Mouse (Mus musculus): ENCODE results near the gene Ccr6. TPM values are rescaled to one million over a fixed set of nuclear protein-coding genes. Genes with fewer than 3 reads are reported as not detected.

The Ccr6 gene
- total RNA-seq, 1 experiment: 0.18 TPM

DNA sequence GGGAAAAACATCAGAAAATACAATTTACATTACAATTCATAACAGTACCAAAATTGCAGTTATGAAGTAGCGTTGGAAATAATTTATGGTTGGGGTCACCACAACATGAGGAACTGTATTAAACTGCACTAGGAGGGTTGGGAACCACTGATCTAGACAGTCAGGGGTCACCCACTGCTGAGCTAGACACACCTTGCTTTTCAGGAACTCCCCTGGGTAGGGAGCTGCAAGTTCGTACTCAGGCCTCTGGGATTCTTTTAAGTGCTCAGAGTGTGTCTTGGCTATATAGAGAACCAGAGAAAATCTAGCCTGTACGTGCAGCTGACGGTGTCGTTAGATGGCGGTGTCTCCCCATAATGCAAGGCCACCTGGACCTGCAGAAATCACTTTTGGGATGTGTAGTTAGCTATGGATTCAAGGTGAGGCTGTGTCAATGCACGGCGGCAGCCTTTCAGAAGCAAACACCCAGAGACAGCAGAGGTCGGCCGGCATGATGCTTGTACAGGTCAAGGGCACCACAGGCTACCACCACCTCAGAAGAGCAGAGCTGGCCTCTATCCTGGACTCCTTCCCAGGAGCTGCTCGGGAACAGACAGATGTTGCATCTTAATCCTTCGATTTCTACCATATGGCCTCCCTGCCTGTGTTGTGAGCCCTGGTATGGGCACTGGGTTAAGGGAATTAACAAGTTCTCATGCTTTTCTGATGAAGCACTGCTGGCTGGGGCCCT, 20.7 kb upstream of the Ccr6 start:
- no peaks in the 10 kb centered on the region for H3K9me3 ChIP-seq (ENCODE audit: control insufficient read depth, insufficient read depth, low read depth, low read length)
- H3K36me3 ChIP-seq (ENCODE audit: control insufficient read depth, insufficient read depth, low read length, poor library complexity, severe bottlenecking): no peaks in the 10 kb centered on the region
- H3K9ac ChIP-seq (ENCODE audit: insufficient read depth, low read depth, low read length, poor library complexity, severe bottlenecking): no peak overlapping the region
- in situ Hi-C loops (cut with MboI; ENCODE audit: low sequenced_read_pairs in 2 of 2, unreplicated experiment in 2 of 2): no loop called here
- H3K27ac ChIP-seq (ENCODE audit: insufficient read depth, low read depth, low read length, poor library complexity, severe bottlenecking): no peak overlapping the region
- TF ChIP-seq CHD2 (IDR thresholded peaks at IDR 0.05; ENCODE audit: low read depth, low read length) (no peak), HCFC1 (IDR thresholded peaks at IDR 0.05; ENCODE audit: borderline replicate concordance, insufficient read depth, low read length) (no peak), ZC3H11A (IDR thresholded peaks at IDR 0.05; ENCODE audit: borderline replicate concordance, low read depth, low read length) (no peak), ZNF384 (IDR thresholded peaks at IDR 0.05; ENCODE audit: low read depth, low read length) (no peak), MAFK (IDR thresholded peaks at IDR 0.05; ENCODE audit: insufficient read depth, low read depth, low read length) (no peak)
- no peak overlapping the region for H3K4me3 ChIP-seq (ENCODE audit: insufficient read depth in 1 of 2, low read depth in 1 of 2, low read length in 2 of 2, poor library complexity in 1 of 2, severe bottlenecking in 1 of 2)
- DNase-seq (ENCODE audit: low read depth, low spot score): no peak
- 0 out of 4 replicates have a peak, but pooled peaks cover 0 to 2% of the 10 kb centered on the region in 2 experiments for H3K4me1 ChIP-seq (ENCODE audit: control insufficient read depth in 2 of 2, insufficient read depth in 2 of 2, low read length in 2 of 2, poor library complexity in 1 of 2)

DNA sequence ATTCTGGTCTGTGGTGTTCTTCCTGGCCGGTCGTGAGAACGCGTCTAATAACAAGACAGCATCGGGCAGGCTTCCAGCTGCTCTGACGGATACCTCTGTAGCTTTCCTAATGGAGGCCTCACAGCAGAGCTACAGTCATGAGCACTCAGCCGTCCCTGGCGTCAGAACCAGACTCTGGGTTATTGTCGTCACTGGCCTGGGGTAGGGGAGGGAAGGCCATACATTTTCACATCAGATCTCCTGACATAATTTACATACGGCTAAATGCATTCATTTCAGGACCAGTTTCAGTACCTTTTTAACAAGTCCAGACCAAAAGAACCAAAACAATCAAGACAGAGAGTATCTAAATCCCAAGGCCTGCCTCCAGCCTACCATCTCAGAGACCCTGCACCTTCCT, 12.6 kb upstream of the Ccr6 start:
- in situ Hi-C loops (cut with MboI; ENCODE audit: low sequenced_read_pairs in 2 of 2, unreplicated experiment in 2 of 2): no loop called here
- no peak for TF ChIP-seq ZC3H11A (IDR thresholded peaks at IDR 0.05; ENCODE audit: borderline replicate concordance, low read depth, low read length)
- TF ChIP-seq HCFC1 (IDR thresholded peaks at IDR 0.05; ENCODE audit: borderline replicate concordance, insufficient read depth, low read length): no peak
- TF ChIP-seq CHD2 (IDR thresholded peaks at IDR 0.05; ENCODE audit: low read depth, low read length): no peak
- TF ChIP-seq ZNF384 (IDR thresholded peaks at IDR 0.05; ENCODE audit: low read depth, low read length): no peak
- TF ChIP-seq MAFK (IDR thresholded peaks at IDR 0.05; ENCODE audit: insufficient read depth, low read depth, low read length): no peak

DNA sequence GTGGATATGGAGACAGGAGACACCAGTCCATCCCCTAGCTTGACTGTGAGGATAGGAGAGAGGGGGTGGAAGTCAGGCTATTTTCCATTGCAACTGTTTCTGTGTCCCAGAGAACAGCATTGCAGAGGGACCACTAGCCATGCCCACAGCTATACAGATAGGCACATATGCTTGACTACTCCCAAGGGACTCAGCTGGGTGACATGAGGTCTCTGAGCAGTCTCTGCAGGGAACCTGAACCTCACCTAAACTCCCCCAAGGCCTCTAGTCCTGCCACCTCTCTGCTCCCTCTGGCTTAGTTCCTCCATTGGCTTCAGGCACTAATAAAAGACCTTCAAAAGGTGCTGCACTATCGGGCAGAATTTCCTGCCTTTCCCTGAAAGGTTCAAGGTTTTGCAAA, 11.8 kb upstream of the Ccr6 start:
- Histone ChIP-seq H3K4me3 (ENCODE audit: insufficient read depth in 1 of 2, low read depth in 1 of 2, low read length in 2 of 2, poor library complexity in 1 of 2, severe bottlenecking in 1 of 2) (no peak overlapping the region), H3K9ac (ENCODE audit: insufficient read depth, low read depth, low read length, poor library complexity, severe bottlenecking) (no peak overlapping the region), H3K36me3 (ENCODE audit: control insufficient read depth, insufficient read depth, low read length, poor library complexity, severe bottlenecking) (no peaks in the 10 kb centered on the region), H3K4me1 (ENCODE audit: control insufficient read depth in 2 of 2, insufficient read depth in 2 of 2, low read length in 2 of 2, poor library complexity in 1 of 2) (peaks cover 0 to 3% of the 10 kb centered on the region in 2 experiments; a peak in 1 of 4 replicates), H3K27ac (ENCODE audit: insufficient read depth, low read depth, low read length, poor library complexity, severe bottlenecking) (no peak overlapping the region), H3K9me3 (ENCODE audit: control insufficient read depth, insufficient read depth, low read depth, low read length) (no peaks in the 10 kb centered on the region)
- DNase-seq (ENCODE audit: low read depth, low spot score): no peak
- in situ Hi-C loops (cut with MboI; ENCODE audit: low sequenced_read_pairs in 2 of 2, unreplicated experiment in 2 of 2): no loop called here
- TF ChIP-seq ZC3H11A (IDR thresholded peaks at IDR 0.05; ENCODE audit: borderline replicate concordance, low read depth, low read length): no peak
- TF ChIP-seq CHD2 (IDR thresholded peaks at IDR 0.05; ENCODE audit: low read depth, low read length): no peak
- no peak for TF ChIP-seq ZNF384 (IDR thresholded peaks at IDR 0.05; ENCODE audit: low read depth, low read length)

More for the DNA sequence above, 12.6 kb upstream of the Ccr6 start:
- Histone ChIP-seq H3K36me3 (ENCODE audit: control insufficient read depth, insufficient read depth, low read length, poor library complexity, severe bottlenecking) (no peaks in the 10 kb centered on the region), H3K27ac (ENCODE audit: insufficient read depth, low read depth, low read length, poor library complexity, severe bottlenecking) (no peak overlapping the region), H3K4me1 (ENCODE audit: control insufficient read depth in 2 of 2, insufficient read depth in 2 of 2, low read length in 2 of 2, poor library complexity in 1 of 2) (no peaks in the 10 kb centered on the region), H3K9me3 (ENCODE audit: control insufficient read depth, insufficient read depth, low read depth, low read length) (no peaks in the 10 kb centered on the region), H3K4me3 (ENCODE audit: insufficient read depth in 1 of 2, low read depth in 1 of 2, low read length in 2 of 2, poor library complexity in 1 of 2, severe bottlenecking in 1 of 2) (no peak overlapping the region), H3K9ac (ENCODE audit: insufficient read depth, low read depth, low read length, poor library complexity, severe bottlenecking) (no peak overlapping the region)
- no peak for DNase-seq (ENCODE audit: low read depth, low spot score)

DNA sequence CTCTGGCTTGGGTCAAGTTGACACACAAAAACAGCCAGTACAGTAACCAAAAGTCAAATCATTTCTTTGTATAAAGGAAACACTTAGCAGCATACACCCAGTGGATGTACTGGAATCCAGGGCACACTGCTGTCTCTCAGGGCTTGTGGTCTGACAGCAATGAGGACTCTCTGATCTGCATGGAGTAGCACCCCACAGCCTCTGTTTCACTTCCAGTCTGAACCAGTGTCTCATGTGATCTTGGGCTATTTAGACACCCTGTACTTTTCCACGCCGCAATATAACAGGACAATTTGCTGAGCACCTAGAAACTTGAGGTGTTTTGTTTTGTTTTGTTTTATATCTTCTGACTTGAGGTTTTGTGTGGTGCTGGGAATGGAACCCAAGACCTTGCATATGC, 10.7 kb upstream of the Ccr6 start:
- in situ Hi-C loops (cut with MboI; ENCODE audit: low sequenced_read_pairs in 2 of 2, unreplicated experiment in 2 of 2): no loop called here
- DNase-seq (ENCODE audit: low read depth, low spot score): no peak
- no peak overlapping the region for H3K27ac ChIP-seq (ENCODE audit: insufficient read depth, low read depth, low read length, poor library complexity, severe bottlenecking)
- H3K9me3 ChIP-seq (ENCODE audit: control insufficient read depth, insufficient read depth, low read depth, low read length): no peaks in the 10 kb centered on the region
- no peak overlapping the region for H3K9ac ChIP-seq (ENCODE audit: insufficient read depth, low read depth, low read length, poor library complexity, severe bottlenecking)
- H3K4me3 ChIP-seq (ENCODE audit: insufficient read depth in 1 of 2, low read depth in 1 of 2, low read length in 2 of 2, poor library complexity in 1 of 2, severe bottlenecking in 1 of 2): no peak overlapping the region
- TF ChIP-seq ZNF384 (IDR thresholded peaks at IDR 0.05; ENCODE audit: low read depth, low read length) (no peak), MAFK (IDR thresholded peaks at IDR 0.05; ENCODE audit: insufficient read depth, low read depth, low read length) (no peak), CHD2 (IDR thresholded peaks at IDR 0.05; ENCODE audit: low read depth, low read length) (no peak), ZC3H11A (IDR thresholded peaks at IDR 0.05; ENCODE audit: borderline replicate concordance, low read depth, low read length) (no peak), HCFC1 (IDR thresholded peaks at IDR 0.05; ENCODE audit: borderline replicate concordance, insufficient read depth, low read length) (no peak)
- H3K4me1 ChIP-seq (ENCODE audit: control insufficient read depth in 2 of 2, insufficient read depth in 2 of 2, low read length in 2 of 2, poor library complexity in 1 of 2): peaks cover 0 to 3% of the 10 kb centered on the region in 2 experiments; a peak in 1 of 4 replicates
- H3K36me3 ChIP-seq (ENCODE audit: control insufficient read depth, insufficient read depth, low read length, poor library complexity, severe bottlenecking): no peaks in the 10 kb centered on the region
